Mouse (Mus musculus) embryo, embryonic 9.5 days (tissue): ENCODE data around the gene Cox7a2l.

Experiments used
- DNase-seq: peaks from one replicate; pipeline ENCODE4 v3.0.0-alpha.2; 2017; ENCODE audit errors: extremely low spot score

Cox7a2l gene

GRCm38 (mm10) chr17:83526624-83527532 is 9.7 kb upstream of the Cox7a2l start:
- DNase-seq: peak; percentile 83

GRCm38 (mm10) chr17:83526091-83526561 is 9.0 kb upstream of the Cox7a2l start:
- peak; percentile 62 for DNase-seq

GRCm38 (mm10) chr17:83525596-83525995 is 8.5 kb upstream of the Cox7a2l start:
- peak; percentile 39 for DNase-seq

DNA sequence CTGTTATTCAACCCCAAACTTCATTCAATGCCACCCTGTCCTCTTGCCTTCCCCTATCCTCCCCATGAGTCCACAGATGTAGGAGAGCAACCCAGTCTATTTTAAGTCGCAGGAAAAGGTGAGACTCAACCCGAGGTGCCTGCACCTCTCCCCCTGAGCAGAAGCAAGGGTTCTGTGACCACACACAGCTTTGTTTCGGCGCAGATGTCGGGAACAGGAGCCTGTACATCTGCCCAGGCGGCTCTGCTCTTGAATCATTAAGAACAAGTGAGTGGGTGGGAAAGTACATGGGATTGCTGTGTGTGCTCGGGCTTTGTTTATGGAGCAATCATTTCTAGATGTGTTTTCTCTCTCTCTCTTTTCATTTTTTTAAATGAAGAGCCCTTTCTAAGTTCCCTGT is 7.6 kb upstream of the Cox7a2l start:
- DNase-seq: no peak

- DNase-seq: no peak
Measured at GRCm38 (mm10) chr17:83522590-83523379, 5.7 kb upstream of the Cox7a2l start.

DNA sequence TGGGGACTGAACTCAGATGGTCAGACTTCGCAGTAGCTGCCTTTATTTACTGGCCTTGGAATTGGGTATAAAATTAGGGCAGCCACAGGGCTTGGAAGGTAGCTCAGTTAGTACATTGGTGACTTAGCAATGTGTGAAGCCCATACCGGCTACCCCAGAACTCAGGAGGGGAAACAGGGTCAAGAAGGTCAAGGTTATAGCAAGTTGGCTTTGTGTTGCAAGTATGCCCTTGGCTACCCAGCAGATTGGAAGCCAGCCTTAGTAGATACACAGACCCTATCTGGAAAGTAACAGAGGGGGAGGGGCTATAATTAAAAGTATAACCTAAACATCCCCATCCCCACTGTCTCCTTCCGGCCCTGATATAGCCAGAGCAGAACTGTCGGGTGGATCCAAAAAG is 4.8 kb upstream of the Cox7a2l start:
- DNase-seq: no peak

DNA sequence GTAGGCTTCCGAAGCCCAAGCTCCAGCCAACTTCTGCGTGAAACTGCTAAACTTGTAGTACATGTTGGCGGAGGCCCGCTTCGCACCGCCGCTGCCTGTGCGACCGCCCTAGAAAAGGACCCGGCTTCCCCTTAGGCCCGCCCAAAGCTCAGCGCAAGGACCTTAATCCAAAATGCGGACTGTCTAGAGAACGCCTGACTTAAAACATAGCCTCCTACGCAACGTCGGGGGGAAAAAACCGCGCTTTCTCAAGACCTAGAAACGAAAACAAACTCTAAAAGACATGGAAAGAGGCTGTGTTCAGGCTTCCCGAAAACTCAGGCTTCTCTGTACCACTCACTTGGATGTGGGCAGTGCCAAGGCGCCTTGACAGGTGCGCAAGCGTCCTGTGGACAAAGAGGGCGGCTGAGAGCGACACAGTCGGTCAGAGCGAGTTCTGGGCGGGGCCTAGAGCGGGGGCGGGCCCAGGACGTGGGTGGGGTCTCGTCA is 2.9 kb downstream of the Cox7a2l start:
- DNase-seq: peak; percentile 96

GRCm38 (mm10) chr17:83513655-83514212 is 3.4 kb downstream of the Cox7a2l start:
- DNase-seq: no peak

DNA sequence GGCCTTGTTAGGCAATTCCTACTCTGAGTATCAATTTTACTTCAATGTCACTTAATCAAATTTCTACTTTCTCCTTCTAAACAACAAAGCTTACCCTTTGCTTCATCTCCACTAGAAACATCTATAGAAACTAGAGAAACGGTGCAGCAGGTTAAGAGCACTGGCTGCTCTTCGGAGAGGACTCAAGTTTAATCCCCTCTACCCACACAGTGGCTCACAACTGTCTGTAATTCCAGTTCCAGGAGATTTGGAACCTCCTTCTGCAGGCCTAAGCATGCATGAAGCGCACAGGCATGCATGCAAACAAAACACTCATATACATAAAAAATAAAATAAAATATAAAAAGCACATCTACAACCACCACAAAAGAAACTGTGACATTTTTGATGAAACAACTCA is 5.0 kb downstream of the Cox7a2l start:
- no peak for DNase-seq

DNA sequence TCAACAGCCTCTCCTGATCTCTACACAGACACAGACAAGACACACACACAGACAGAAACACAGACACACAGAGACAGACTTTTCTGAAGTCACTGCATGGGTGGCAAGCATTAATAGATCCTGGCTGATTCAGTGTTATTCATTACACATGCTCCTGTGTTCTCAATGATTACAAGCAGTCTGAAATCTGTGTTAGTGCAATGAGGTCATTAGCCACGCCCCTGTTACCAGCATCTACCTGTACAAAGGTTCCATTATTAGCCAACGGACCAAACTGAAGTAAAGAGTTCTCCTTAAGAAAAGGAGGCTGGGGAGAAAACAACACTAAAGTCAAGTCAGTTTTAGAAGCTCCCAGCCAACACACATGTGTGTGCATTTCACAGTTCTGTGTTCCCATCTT is 13.4 kb downstream of the Cox7a2l start:
- DNase-seq: no peak

DNA sequence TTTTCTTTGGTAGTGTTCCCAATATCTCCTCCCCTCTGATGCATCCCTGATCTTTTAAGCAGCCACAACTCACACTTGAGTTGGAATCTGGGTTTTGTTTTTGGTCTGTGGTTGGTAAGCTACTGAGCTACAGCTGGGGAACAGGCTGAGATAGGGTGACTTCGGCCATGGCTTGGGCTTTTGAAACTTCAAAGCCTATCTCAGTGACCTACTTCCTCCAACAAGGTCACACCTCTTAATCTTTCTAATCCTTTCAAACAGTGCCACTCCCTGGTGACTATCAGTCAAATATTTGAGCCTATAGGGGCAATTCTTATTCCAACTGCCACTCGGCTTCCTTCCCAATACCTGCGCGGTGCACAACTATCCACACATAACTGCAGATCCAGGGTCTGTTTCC is 17.4 kb downstream of the Cox7a2l start:
- DNase-seq: no peak

DNA sequence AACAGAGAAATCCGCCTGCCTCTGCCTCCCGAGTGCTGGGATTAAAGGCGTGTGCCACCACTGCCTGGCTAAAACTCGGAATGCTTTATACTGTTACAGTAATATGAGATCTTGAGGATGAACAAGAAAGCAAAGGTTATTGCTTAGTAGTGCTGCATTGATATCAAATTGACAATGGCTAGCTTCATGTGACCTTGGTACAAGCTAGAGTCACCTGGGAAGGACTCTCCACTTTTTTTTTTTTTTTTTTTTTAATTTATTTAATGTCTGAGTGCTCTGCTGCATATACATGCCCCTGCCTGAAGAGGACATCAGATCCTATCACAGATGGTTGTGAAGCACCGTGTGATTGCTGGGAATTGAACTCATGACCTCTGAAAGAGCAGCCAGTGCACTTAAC is 18.2 kb downstream of the Cox7a2l start:
- no peak for DNase-seq

GRCm38 (mm10) chr17:83487762-83488161 is 29.4 kb downstream of the Cox7a2l start:
- DNase-seq: no peak

GRCm38 (mm10) chr17:83483784-83484183 is 33.3 kb downstream of the Cox7a2l start:
- DNase-seq: no peak

DNA sequence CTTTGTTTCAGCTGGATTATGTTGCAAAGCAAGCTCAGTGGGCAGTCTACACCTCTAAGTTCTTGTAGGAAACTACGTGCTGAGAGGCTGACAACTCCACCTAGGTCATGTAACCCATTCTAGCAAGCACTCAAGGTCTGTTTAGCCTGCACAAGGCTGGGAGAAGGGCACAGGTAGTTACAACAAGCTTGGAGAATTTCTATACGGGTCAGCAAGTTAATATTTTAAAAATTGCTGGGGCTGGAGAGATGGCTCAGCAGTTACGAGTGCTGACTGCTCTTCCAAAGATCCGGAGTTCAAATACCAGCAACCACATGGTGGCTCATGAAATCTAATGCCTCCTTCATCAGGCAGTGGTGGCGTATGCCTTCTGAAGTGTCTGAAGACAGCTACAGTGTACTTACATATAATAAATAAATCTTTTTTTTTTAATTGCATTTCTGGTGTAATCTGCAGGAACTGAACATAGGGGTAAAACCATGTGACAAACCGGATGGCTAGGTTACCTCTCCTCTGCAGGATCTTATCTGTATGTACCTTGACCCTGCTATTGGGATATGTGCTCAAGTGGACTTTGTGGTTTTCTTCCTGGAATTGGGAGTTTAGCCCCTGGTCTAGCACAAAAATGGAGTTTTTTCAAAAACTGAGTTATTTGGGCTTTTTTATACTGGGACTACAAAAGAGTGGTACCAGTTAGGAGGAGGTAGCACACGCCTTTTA is 34.2 kb downstream of the Cox7a2l start:
- no peak for DNase-seq

- DNase-seq: no peak
Measured at GRCm38 (mm10) chr17:83481551-83481950, 35.6 kb downstream of the Cox7a2l start.

DNA sequence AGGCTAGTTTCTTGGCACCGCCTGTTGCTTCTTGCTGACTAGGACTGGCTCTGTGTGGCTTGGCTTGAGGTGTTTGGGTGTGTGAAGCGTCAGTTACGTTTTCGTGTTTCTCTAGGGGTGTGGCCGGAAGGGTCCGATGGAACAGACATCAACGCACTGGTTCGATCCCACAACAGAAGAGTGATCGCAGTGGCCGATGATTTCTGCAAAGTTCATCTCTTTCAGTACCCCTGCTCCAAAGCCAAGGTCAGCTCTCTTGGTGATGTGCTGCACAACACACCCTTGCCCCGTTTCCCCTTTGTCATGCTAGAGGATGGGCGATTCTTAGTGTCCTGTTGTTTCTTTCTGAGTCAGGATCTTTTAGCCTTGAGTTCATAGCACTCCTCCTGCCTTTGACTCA is 40.0 kb downstream of the Cox7a2l start:
- no peak for DNase-seq

DNA sequence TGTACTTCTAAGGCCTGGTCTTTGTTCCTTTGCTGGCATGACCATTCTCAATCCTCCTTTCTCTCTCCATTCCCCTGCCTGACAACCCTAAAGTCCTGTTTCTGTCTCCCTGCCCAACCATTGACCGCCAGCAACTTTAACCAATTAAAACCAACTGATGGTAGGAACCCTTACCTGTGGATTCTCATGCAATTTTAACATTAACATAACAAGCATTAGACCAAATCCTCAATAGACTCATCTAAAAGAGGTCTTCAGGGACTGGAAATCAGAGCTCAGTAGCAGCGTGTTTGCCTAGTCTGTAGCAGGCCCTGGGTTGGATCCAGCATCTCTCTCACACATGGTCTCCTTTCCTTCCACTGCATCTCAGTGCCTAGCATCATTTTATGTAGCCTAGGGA is 47.5 kb downstream of the Cox7a2l start:
- no peak for DNase-seq

GRCm38 (mm10) chr17:83466697-83467251 is 50.4 kb downstream of the Cox7a2l start:
- no peak for DNase-seq

GRCm38 (mm10) chr17:83465969-83466368 is 51.2 kb downstream of the Cox7a2l start:
- DNase-seq: no peak

DNA sequence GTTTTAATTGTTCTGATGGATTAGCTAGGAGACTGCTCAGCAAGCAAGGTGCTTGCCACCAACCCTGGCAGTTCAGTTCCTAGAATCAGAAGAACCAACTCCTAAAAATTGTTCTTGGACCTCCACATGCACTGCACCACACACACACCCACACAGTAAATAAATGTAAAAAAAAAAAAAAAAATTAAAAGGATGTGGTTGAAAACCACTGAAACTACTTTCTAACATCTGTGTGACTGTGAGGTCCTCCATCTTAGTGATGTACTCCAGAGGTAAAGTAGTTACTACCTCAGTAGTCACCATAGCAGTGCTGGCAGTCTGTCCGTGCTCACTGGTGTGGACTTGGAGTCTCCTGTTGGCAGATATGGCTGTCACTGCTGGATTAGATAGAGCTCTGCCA is 59.9 kb downstream of the Cox7a2l start:
- no peak for DNase-seq
